Mouse (Mus musculus): Measurements from ENCODE around the gene Gdap2. TPM values are rescaled to one million over a fixed set of nuclear protein-coding genes. Genes with fewer than 3 reads are reported as not detected.

The Gdap2 gene
- polyA plus RNA-seq (2012; rRNA removed): 8.1 and 8.6 TPM in 2 replicates

DNA sequence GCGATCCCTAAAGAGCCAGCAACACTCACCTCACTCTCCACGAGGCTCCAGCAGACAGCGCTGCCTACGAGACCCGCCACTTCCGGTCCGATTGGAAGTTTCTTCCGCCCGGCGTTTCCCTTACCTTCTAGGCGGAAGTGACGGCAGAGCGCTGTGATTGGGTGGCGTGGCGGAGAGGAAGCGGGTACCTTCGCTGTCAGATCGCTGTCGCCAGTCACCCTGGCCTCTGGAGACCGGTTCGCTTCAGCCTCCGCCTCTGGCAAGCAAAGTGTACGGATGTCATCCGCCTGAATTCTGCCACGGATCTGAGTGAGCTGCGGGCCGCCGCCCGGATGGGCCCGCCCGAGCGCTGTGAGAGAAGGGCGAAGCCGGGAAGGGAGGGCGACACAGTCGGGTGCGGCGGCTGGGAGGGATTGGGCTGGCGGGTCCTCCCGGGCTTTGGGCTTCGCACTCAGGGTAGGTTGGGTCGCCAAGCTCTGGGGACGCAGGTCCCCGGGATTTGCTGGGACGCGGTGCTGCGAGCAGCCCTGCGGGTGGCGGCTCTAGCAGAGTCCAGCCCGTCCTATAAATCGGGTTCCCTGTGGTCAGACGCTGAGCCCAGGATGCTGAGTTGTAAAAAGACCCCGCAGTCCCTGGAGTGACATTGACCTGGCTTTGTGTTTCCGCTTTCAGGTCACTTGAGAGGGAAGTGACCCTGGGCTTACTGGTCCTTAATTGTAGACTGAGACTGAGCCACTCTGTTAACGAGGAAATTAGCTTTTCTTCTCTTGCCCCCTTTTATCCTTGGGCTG is at the start of gene Gdap2, which contains the start of gene Wdr3:
Gene Gdap2 (plus strand): TSS at position 67 of the 791 bp plus-strand sequence.
Gene Wdr3 (minus strand): TSS at position 93 of the 791 bp plus-strand sequence.

Other genes with a start within 250 kb of the Gdap2 start
- 11.7 and 12.7 TPM in 2 replicates for gene Wdr3, start within 50 bp of the Gdap2 start, polyA plus RNA-seq (2012; rRNA removed)

Measured in liver, embryonic 14 days (tissue).